Mouse (Mus musculus) liver, adult 2 months (tissue): Measurements from ENCODE around the gene Rere.
"Not testable (repeated sequence)": the region's sequence is repeated elsewhere in the genome, so short reads cannot be mapped to it uniquely, and the experiment has no call there.

Source experiments
- CTCF ChIP-seq: fragments of 200-500 bp; IDR thresholded peaks from 2 replicates; pipeline ENCODE4 v1.5.1; 2011; ENCODE audit warnings: low read depth, low read length, control low read depth
- POLR2A ChIP-seq: fragments of 200-500 bp; IDR thresholded peaks from 2 replicates; pipeline ENCODE4 v1.6.1; 2011; ENCODE audit warnings: low read length, control low read depth; ENCODE audit not compliant: insufficient read depth; ENCODE audit errors: extremely low read depth

DNA sequence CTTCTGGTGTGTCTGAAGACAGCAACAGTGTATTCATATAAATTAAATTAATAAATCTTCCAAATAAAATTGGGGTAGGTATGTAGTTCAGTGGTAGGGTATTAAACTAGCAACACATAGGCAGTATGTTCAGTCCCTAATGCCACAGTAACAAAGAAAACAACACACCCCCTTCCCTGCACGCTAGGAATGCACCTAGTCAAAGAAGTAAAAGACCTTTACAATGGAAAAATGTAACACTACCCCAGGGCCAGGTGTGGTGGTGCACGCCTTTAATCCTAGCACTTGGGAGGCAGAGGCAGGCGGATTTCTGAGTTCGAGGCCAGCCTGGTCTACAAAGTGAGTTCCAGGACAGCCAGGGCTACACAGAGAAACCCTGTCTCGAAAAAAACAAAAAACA is 201.6 kb downstream of the Rere start:
- not testable (repeated sequence) for TF ChIP-seq POLR2A, CTCF
